In the genomic region with DNA sequence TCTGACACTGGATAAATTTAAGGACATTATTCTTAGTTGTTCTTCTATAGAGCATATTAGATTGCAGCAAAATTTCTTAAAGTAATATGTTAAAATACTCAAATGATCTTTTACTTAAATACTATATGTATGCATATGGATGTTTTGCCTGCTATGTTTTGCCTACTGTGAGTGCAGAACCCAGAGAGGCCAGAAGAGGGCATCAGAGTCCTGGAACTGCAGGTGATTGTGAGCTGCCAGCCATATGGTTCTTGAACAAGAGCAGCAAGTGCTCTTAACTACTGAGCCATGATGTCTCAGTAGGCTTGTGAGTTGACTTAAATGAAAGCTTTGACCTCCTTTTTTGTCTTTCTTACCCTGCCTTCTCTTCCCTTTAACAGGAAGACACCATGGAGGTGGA, we compare ENCODE assay signal across 14 mouse cellular contexts. TPM values are rescaled to one million over a fixed set of nuclear protein-coding genes. Genes with fewer than 3 reads are reported as not detected.
DNase-seq lines count a peak whose midpoint lies in the region; ATAC-seq and TF ChIP-seq lines count a peak whose summit lies in the region.
"Had no signal": no experiment of that assay in that cellular context is flagged by ENCODE, and none has a peak within 500 bp of the region (broad histone marks: within the 10 kb centered on the region; RNA-seq: fewer than 3 reads in every experiment).

No protein-coding gene starts in this region.

- H3K27me3 ChIP-seq in heart, embryonic 10.5 days (ENCODE audit: insufficient read depth, poor library complexity, severe bottlenecking), result no peaks in the 10 kb centered on the region
- H3K27me3 ChIP-seq: hindbrain, embryonic 15.5 days; megakaryocyte, embryonic 14.5 days; neural tube, embryonic 15.5 days; stomach, embryonic 15.5 days had no signal

- no peak for TF ChIP-seq POLR2A in bone marrow, adult 2 months (IDR thresholded peaks at IDR 0.05; ENCODE audit: borderline replicate concordance, control insufficient read depth, low read depth, low read length)

- H3K36me3 ChIP-seq in heart, embryonic 10.5 days, result peaks cover 72% of the 10 kb centered on the region

- no peaks in the 10 kb centered on the region for H3K9me3 ChIP-seq in heart, embryonic 10.5 days
- H3K9me3 ChIP-seq: hindbrain, embryonic 15.5 days; megakaryocyte, embryonic 14.5 days; neural tube, embryonic 15.5 days; stomach, embryonic 15.5 days had no signal

- no peak overlapping the region for H3K4me3 ChIP-seq in heart, embryonic 10.5 days
- H3K4me3 ChIP-seq in bone marrow, adult 2 months (replicated peaks; ENCODE audit: control insufficient read depth, low read depth, low read length), result no peak overlapping the region
- H3K4me3 ChIP-seq: hindbrain, embryonic 15.5 days; megakaryocyte, embryonic 14.5 days; neural tube, embryonic 15.5 days; stomach, embryonic 15.5 days had no signal

- H3K4me1 ChIP-seq in heart, embryonic 10.5 days, result no peaks in the 10 kb centered on the region
- no peaks in the 10 kb centered on the region for H3K4me1 ChIP-seq in bone marrow, adult 2 months (ENCODE audit: control insufficient read depth, insufficient read depth, low read length)
- H3K4me1 ChIP-seq: hindbrain, embryonic 15.5 days; stomach, embryonic 15.5 days had no signal

- no peak for ATAC-seq in cerebellum, adult (ENCODE audit: insufficient number of reproducible peaks, low FRiP score, low TSS enrichment)

- no peak overlapping the region for H3K27ac ChIP-seq in heart, embryonic 10.5 days
- no peak overlapping the region for H3K27ac ChIP-seq in bone marrow, adult 2 months (ENCODE audit: control insufficient read depth, insufficient read depth, low read depth, low read length, poor library complexity)
- H3K27ac ChIP-seq: hindbrain, embryonic 15.5 days; neural tube, embryonic 15.5 days; stomach, embryonic 15.5 days had no signal

- DNase-seq in heart, adult 11 months, result peak; percentile 54
- DNase-seq in heart, embryonic 10.5 days (ENCODE audit: low spot score), result no peak
- DNase-seq in lung, postnatal 36 days, result peak; percentile 42
- no peak for DNase-seq in lung, postnatal 10 days
- DNase-seq in thymus, postnatal 0 days (ENCODE audit: low spot score), result peak; percentile 27
- no peak for DNase-seq in gastrocnemius, postnatal 4 days (ENCODE audit: low spot score in 2 of 2)
- DNase-seq: cerebellum, adult 18-20 months; gastrocnemius, postnatal 25 days had no signal

- peak; percentile 53 for TF ChIP-seq CTCF in bone marrow, adult 2 months (IDR thresholded peaks at IDR 0.05; ENCODE audit: control insufficient read depth, insufficient read depth, low read length)

RNA-seq across cellular contexts. Expression of gene Tor3a, which starts 43.2 kb away (rescaled TPM):
- 4.3 and 4.4 TPM in 2 replicates for polyA plus RNA-seq in heart, embryonic 10.5 days (2016; fragmentation: Nextera tagmentation; extraction: Ambion mirVana)
- polyA plus RNA-seq in bone marrow, adult 2 months (2011; ENCODE audit: insufficient read depth, insufficient read length, low replicate concordance, missing spikeins), result 9.1 and 19.2 TPM in 2 replicates
- polyA plus RNA-seq in thymus, postnatal 0 days (2015; fragmentation: Nextera tagmentation; extraction: Ambion mirVana), result 18.6 and 19.7 TPM in 2 replicates
- 1 to 10 TPM; 6.8 to 8.0 TPM for total RNA-seq in gastrocnemius, postnatal 4 days (2021)

Comparison
In these comparisons a context has a peak if more than half of its experiments do, and no peak if none do; other contexts are left out.
1. DNase-seq: peak in heart, adult 11 months (single experiment), lung, postnatal 36 days (single experiment) and thymus, postnatal 0 days (single experiment); none in heart, embryonic 10.5 days (single experiment), lung, postnatal 10 days (single experiment) and gastrocnemius, postnatal 4 days (0 of 2).